Mouse (Mus musculus): ENCODE measurements at regions not wholly inside any gene's neighbourhood (a gene's known extent, or its start where the extent isn't known, plus 50 kb on each side); places are given as distances from the start of the nearest gene placed in this dataset.

- no peak for DNase-seq (ENCODE audit: low spot score)
- intact Hi-C loops (cut with DNase I): no loop called here
Observed at GRCm38 (mm10) chr2:46368882-46369281, 1251.7 kb upstream of the Zeb2 start.

DNA sequence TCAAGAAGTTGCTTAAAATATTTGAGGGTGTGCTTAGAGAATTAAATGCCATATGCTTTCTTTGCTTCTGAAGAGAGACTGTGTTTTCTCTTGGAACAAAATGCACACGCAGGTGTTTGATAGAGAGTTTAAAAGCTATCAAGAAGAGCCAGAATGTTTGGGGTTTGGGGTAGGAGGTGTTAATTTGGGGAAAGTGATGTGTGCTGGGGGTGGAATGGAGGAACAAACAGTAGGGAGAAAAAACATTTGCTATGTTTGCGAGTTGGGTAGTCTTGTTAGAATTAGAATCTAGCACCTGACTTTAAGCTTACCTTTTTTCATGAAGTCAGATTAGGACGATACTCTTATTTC lies 1248.9 kb upstream of the Zeb2 start:
- intact Hi-C loops (cut with DNase I): no loop called here
- no peak for DNase-seq (ENCODE audit: low spot score)

DNA sequence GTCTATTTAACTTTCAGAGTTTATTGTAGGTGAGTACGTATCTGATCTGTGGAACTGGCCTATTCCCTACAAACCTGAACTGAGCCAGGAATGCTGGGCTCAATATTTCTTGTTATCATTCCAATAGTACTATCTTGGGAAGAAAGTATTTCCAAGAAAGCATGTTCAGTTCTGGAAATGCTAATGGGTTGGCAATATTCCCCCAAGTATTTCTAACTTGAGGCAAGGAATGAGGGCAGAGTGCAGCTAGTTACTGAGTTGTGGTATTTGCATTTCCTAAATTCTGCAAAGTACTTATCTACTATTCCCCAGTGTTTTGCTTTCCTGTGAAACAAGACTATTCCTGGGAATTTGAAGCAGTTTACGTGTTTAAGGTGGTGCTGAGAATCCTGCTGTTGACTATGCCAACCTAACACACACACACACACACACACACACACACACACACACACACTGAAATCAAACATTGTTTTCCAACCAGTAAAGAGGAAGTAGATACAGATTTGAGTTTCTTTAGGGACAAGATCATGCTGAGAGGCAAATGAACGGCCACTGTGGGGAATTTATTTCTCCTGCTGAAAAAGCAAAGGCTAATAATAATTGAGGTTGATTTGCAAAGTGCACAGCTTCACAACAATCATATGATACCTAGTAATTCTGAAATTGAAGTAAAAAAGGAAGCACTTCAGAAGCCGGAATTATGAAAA lies 1248.4 kb upstream of the Zeb2 start:
- intact Hi-C loops (cut with DNase I): no loop called here
- no peak for DNase-seq (ENCODE audit: low spot score)

GRCm38 (mm10) chr2:46360049-46360712 lies 1243.0 kb upstream of the Zeb2 start:
- no peak for DNase-seq (ENCODE audit: low spot score)
- intact Hi-C loops (cut with DNase I): no loop called here

GRCm38 (mm10) chr2:46358225-46358624 lies 1241.0 kb upstream of the Zeb2 start:
- DNase-seq (ENCODE audit: low spot score): no peak
- intact Hi-C loops (cut with DNase I): no loop called here

DNA sequence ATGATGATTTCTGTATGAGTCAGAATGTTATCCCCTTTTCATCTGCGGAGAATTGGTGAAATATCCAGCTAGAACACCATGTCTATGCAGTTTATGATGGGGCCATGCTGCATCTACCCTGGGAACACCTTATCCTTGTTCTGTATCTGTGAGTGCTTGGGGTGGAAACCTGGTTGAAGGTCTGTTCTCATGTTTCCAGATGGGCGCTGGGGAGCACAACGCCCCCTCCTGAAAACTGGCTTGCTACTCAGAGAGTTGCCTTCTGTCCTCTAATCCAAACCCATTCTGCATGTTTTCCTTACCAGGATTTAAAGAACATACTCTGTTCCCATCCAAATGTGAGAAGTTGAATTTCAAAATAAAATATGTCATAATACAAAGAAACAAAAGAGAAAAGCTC lies 1239.5 kb upstream of the Zeb2 start:
- intact Hi-C loops (cut with DNase I): no loop called here
- no peak for DNase-seq (ENCODE audit: low spot score)

GRCm38 (mm10) chr2:46340694-46341093 lies 1223.5 kb upstream of the Zeb2 start:
- DNase-seq (ENCODE audit: low spot score): no peak
- intact Hi-C loops (cut with DNase I): no loop called here

DNA sequence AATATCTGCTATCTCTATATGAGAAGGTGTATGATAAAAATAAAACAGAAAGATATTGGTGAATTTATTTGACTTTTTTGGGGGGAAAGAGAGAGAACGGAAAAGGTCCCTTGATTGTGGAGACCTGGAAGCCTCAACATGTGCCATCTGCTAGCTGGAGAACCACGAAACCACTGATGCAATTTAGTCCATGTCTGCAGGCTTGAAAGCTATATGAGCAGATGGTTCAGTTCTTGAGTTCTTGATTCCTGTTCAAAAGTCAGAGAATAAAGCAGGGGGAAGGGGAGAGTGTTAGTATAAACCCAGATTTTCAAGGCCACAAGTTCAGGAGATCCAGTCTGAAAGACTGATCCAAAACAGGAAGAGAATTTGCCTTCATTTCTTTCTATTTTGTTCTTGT lies 1199.5 kb upstream of the Zeb2 start:
- intact Hi-C loops (cut with DNase I): no loop called here
- no peak for DNase-seq (ENCODE audit: low spot score)

- no peak for DNase-seq (ENCODE audit: low spot score)
- intact Hi-C loops (cut with DNase I): no loop called here
Observed at GRCm38 (mm10) chr2:46315243-46315642, 1198.0 kb upstream of the Zeb2 start.

DNA sequence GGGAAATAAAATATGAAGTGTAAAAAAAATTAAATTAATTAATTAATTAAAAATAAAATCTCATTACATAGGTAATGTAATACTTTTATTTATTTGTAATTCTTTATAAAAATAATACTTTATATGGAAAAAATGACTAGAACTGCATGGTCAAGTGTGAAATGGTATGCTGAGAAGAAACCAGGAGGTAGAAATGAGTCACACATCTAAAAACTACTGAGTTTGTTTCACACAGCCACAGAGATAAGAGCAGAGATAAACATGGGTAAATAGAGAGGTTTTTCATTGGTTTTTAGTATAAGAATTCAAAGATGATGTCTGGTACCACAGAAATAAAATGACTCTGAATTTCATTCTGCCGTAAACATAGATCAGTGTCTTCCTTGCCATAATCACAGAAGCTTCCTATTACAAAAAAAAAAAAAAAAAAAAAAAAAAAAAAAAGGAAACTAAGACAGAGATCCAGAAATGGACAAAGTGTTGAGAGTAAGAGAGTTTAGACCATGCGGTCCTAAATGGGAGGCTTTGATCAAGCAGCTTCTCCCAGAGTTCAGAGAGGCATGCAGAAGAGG lies 1190.5 kb upstream of the Zeb2 start:
- no peak for DNase-seq (ENCODE audit: low spot score)
- intact Hi-C loops (cut with DNase I): no loop called here

GRCm38 (mm10) chr2:46302627-46303026 lies 1185.4 kb upstream of the Zeb2 start:
- intact Hi-C loops (cut with DNase I): no loop called here
- no peak for DNase-seq (ENCODE audit: low spot score)

DNA sequence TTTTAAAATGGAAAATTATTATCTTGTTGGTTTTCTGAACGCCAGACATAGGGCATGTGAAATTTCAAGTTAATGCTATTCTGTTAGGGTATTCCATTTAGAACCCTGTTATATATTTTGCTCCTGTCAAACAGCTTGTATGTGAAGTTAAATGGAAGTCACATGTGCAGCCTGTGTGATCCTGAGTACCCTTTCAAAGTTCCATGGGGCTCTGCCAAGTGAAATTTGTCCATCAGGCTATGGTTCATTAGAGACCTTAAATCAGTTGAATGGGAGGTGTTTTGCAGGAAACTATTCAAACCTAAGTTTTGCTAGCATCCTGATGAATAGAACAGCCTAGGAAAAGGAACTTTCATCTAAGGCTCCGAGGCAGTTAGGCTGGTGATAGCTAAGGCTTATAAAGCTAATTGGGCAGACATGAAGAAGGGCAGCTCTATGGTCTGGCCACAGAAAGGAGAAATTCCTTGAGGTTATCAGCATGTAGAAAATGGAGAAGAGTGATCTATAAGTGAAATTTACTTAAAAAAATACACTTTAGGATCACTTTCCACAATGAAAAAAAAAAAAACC lies 1180.2 kb upstream of the Zeb2 start:
- no peak for DNase-seq (ENCODE audit: low spot score)
- intact Hi-C loops (cut with DNase I): no loop called here

DNA sequence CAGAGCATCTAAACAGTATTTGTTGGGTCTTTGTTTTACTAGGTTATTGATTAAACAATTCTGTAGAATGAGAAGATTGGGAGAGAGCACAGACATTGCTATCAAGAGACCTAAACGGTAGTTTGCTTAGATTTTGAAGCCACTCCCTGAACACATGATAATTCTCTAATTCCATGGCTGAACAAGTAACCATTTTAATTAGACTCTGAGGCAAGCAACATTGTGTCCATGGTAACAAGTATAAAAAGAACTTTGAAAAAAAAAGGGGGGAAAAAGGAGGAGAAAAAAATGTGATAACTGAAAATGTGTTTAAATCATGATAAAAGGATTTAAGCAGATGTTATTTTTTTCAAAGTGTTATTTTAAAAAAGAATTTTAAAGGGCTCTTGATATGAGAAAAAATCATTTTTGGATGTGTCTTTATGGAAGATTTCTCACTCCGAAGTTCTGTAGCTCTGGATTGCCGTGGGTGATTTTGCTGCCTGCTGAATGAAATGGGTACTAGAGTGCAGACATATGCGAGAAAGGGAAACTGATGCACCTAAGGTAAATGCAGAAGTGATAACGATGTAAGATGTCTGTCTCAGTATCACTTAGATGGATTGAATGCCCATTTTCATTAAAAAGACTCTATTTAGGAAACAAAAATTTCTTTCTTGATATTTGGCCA lies 1166.9 kb upstream of the Zeb2 start:
- DNase-seq (ENCODE audit: low spot score): no peak
- intact Hi-C loops (cut with DNase I): no loop called here

DNA sequence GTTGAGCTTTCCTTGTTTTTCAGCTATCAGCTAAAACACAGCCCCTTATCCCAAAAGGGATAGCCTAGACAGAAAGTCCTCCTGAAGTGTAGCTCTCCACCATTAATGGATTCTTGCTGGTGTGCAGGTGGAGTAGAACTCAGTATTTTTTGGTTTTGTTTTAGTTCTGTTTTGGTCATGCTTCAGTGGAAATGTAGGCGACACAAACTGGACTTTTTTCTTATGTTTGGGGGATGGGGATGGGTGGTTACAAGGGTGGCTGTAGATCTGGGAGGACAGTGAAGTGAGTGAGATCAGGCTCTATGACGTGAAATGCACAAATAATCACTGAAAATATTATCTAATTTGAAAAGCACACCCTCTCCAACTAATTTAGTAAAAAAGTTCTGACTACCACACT lies 1163.6 kb upstream of the Zeb2 start:
- intact Hi-C loops (cut with DNase I): no loop called here
- no peak for DNase-seq (ENCODE audit: low spot score)

GRCm38 (mm10) chr2:46261618-46262017 lies 1144.4 kb upstream of the Zeb2 start:
- intact Hi-C loops (cut with DNase I): no loop called here
- DNase-seq (ENCODE audit: low spot score): no peak

GRCm38 (mm10) chr2:46251562-46251961 lies 1134.4 kb upstream of the Zeb2 start:
- intact Hi-C loops (cut with DNase I): no loop called here

DNA sequence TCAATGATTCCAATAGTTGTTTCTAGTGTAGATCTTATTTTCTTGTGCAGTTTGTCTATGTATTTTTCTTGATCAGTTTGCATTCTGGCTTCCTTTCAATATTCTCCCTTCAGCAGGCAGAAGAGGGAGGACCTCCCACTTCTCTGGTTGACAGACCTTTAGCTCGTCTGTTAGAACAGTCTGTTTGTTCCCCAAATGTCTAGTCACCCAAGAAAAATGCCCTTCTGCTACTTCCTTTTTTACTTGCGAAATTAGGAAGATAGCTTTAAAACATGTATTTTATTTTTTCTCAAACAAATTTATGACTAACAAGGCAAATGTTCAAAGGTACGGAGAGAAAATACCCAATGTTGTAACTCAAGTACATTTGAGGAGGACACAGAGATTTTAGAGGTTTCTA lies 1128.5 kb upstream of the Zeb2 start:
- no peak for DNase-seq (ENCODE audit: low spot score)
- intact Hi-C loops (cut with DNase I): no loop called here

More at GRCm38 (mm10) chr2:46251562-46251961, 1134.4 kb upstream of the Zeb2 start:
- DNase-seq (ENCODE audit: low spot score): no peak

DNA sequence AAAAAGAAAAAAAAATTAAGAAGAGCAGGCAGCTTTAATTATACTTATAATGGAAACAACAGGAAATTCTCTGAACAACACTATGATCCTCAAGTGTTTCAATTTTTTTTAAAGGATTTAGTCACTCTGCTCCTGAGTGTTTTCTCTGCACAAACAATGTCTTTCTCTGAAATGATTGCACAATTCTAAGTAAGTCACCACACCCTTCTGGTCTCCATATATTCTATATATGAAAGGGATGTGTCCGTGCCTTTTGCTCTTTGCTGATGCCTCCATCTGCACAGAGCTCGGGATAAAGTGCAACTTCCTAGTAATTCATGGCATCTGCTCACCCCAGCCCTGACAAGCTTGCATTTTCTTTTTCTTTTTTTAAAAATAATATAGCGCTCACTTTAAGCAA lies 1127.5 kb upstream of the Zeb2 start:
- intact Hi-C loops (cut with DNase I): no loop called here

DNA sequence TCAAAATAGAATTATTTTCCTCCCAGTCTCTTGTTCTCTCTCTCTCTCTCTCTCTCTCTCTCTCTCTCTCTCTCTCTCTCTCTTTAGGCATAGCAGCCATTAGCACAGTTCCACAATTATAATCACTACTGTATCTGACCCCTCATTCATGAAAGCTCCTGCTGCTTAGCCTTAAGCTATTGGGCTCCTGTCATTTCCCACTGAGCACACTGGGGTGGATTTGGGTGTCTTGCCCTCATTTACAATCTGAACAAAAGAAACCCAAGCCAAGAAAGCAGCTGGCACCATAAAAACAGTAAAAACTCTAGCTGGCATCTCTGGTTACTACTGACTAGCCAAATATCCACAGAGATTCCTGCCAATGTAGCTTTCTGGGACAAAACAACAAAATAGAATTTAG lies 1125.6 kb upstream of the Zeb2 start:
- DNase-seq (ENCODE audit: low spot score): no peak
- intact Hi-C loops (cut with DNase I): no loop called here

More for the DNA sequence above, 1127.5 kb upstream of the Zeb2 start:
- no peak for DNase-seq (ENCODE audit: low spot score)

GRCm38 (mm10) chr2:46239874-46240273 lies 1122.7 kb upstream of the Zeb2 start:
- no peak for DNase-seq (ENCODE audit: low spot score)
- intact Hi-C loops (cut with DNase I): no loop called here
